Mouse (Mus musculus) urinary bladder, postnatal 14 days (tissue): ENCODE data around the gene Cops9.

ENCODE experiments used
- DNase-seq: peaks from one replicate; pipeline ENCODE4 v3.0.0; 2021; ENCODE audit warnings: low spot score

Gene Cops9

DNA sequence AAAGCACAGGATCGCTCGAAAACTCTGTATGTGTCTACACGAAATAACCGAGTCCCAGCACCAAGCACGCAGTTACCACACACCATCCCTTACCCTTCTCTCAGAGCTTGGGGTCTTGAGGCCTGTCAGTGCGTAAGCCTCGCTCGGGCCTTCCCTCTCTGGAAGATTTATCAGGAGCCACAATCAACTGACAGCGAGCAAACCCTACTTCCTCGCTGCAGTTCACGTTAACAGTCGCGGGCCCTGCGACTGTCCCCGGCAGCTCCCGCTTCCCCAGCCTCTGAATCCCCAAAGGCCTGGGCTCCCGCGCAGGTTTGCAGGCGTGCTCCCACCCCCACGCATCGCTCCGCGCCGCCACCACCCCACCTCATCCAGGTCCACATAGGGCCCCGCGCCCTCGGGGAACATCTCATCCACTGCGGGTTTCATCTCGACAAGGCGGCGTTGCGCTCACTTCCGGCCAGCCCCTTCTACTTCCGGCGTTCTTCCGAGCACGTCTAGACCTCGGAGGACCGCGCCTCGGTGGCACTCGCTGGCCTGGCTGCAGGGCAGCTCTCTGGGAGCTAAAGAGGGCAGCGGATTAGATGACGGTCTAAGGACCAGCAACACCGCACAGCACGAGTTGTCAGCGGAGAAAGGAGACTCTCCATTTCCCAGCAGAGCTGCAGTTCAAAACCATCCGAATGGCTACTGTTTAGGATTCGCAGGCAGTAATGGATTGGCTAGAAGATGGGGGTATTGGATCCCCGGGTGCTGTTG is at the start of gene Cops9:
TSS of gene Cops9 (minus strand) at position 472 of the 759 bp plus-strand sequence.
- DNase-seq = peak; percentile 90

DNA sequence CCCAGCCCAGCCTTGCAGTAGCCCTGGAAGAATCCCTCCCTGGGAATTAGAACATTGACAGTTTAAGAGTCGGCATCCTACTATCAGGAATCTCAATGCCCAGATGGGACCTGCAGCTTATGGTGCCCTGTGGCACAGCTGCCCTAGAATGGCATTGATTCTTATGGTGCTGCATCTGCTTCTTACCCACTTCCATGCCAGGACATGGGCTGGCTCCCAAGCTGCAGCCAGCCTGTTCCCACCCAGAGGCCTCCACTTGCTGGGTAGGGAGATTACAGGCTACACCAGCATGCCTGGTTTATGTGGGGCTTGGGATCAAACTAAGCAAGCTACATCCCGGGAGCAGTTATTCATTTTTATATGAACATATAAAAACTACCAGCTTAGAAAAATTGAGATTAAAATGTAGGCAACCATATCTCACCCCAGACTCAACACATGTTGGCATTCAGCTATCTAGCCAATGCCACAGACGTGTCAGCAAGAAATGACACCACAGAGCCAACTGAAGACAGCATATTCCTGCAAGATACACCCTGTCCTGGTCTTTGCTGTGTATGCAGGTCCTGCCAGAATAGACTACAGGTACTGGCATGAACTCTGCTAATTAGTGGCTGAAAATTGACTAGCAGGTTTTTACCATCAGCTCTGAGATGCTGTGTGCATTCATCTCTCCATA is 49.5 kb upstream of the Cops9 start:
- no peak for DNase-seq

DNA sequence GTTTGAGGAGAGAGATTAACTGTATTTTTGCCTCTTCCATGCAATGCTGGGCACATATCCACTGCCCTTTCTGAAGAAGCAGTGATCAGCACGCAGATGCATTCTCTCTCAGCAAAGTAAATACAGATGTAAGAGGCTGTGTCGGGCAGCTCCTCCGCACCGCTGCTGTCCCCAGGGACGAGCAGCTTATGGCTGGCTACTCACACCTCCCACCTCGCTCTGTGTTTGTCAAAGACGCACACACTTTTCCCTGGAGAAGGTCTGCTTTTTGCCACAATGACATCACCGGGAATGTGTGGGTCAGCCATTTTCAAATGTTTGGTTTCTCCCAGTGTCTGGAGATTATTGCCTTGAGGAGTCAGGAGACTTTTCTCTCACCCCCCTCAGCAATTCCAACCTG is 45.2 kb upstream of the Cops9 start:
- no peak for DNase-seq

DNA sequence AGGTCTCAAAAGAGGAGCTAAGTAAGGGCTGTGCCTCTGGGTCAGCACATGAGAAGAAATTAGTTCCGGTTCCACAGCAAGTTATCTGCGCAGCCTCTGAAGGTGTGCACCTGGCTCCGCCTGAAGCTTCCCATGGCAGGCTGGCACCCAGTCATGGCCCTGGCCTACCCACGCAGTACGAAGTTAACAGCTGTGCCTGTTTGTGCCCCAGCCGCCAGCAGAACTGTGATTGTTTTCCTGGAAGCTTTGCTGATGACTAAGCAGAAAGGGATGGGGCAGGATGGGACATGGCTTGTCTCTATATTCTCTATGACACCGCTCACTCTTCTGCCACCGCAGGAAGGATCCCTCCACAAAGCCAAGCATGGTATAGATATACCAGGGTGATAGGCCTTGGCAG is 41.4 kb upstream of the Cops9 start:
- DNase-seq = no peak

DNA sequence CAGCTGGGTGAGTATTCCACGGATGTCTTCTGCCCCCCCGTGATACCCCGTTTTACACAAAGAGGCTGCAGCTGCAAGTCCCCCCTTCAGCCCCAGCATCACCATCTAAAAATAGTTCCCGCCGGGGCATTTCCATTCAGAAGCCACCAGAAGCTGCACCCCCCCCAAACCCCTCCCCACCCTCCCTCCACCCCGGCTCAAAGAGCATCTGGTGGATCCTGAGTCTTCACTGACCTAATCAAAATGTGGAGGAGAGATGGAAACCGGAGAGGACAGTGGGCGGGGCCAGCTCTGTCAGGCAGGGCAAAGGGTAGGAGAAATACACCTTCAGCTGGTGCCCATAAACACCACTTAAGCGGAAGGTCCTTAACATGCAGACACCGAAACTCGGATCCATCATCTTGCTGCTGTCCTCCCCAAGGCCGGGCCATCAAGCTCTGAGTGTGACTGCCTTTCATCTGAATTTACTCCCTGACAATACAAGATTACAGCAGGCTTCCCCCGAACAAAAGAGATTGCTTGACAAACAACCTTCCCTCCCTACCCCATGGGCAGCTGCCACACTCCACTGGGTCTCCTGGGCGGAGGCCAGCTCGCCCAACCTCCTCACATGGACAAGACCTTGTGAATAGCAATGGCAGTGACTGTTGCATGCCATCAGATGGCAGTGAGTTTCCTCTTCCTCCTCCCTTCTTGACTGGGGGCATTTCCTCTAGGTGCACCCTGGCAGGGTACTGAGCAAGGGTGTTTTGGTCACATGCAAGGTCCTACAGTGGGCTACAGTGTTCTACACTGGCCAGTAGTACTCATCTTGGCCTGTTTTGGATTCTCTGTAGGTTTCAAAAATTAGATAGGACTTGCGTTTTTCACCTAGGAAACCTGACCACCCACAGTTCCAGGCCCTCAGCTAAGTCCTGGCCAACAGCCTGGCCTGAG is 39.2 kb upstream of the Cops9 start:
- DNase-seq = no peak

DNA sequence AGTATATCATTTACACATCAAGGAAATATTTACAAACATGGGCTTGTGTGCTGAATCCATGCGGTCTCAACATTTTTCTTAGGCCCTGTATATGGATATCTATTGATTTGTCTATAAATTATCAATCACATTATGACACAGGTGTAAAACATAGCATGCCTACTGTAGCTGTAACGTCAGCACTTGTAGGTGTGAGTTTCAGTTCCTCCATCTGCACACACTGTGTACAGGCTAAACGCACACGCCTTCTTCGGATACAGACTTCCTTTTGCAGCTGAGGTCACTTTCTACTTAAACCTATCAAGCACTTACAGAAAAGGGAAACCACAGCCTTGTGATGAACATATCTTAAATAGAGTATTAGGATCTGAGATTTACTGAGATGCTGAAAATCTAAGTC is 37.0 kb upstream of the Cops9 start:
- DNase-seq = no peak

DNA sequence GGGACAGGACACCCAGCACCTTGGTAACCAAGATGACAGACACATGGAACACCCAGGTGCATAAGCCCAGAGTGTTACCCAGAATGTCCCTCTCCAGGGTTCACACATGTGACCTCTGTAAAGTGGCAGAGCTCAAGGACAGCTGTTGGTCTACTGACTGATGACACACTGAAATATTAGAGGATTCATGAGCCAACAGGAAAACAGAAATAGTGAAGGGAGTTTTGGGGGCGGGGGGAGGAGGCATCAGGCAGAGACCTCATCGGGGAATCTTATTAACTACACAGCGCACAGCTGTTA is 34.8 kb upstream of the Cops9 start:
- no peak for DNase-seq

DNA sequence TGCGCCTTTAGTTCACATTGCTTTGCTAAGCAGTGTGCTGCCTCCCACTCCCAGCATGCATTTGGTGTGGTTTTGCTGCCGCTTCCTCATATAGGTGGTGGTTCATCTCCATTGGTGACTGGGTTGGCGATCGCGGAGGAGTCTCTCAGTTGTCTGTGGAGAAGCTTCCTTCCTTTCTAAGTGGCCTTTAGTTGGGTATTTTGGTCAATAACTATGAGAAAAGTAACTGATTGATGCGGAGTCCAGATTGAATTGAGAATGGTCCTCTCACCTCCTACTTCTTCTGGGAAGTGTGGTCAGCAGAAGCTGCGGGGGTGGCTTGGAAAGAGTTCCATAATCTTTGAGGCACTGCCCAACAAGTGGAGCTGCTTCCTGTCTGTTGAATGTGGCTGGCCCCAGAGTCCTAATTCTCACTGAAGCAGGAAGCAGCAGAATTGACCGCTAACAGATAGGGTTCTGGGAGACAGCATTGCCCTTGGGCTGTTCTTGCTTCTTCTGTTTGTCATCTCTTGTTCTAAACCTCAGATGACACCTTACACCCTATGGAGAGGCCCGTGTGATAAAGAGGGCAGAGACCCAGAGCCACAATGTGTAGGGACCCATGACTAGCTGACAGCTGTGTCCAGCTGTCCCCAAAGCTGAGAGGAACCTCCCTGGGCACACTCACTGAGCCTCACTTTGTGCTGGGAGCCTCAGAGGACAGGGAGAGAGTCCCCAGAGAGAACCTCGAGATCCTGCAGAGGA is 34.3 kb upstream of the Cops9 start:
- DNase-seq = no peak

DNA sequence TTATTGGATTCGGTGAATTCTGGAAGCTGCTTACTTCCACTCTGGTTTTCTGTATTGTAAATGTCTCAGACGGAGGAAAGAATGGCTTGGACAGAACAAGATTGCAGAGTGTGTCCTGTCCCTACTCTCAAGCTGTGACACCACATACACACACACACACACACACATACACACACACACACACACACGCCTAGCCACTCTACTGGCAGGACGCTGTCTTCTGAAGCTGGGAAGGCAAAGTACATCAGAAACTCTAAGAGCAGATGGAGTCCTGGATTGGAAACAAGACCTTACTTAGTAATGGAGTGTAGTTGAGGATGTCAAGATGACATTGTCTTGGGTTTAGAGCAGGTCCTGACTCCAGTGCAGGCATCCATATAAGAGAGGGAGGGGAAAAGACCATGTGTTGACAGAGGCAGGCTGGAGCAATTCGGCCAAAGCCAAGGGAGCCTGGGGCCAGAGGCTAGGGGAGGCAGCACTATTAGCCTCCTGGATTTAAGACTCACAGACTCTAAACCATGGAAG is 31.5 kb upstream of the Cops9 start:
- no peak for DNase-seq

DNA sequence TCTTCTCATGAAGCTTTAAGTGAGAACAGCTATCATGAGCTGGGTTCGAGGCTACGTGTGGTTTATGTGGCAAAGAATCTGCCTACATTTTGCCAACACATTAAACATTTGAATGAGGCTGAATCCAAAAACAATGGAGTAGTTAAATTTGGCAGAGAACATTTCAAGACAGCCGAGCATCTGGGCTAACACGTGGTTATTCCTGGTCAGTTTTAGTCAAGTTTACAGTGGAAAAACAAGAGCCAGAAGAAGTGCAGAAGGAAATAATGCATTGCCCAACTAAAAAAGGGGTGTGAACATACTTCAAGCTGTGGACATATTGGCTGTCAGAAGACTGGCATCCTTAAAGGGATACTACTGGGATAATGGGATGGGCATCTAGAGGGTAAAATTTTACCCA is 29.5 kb upstream of the Cops9 start:
- DNase-seq = no peak

DNA sequence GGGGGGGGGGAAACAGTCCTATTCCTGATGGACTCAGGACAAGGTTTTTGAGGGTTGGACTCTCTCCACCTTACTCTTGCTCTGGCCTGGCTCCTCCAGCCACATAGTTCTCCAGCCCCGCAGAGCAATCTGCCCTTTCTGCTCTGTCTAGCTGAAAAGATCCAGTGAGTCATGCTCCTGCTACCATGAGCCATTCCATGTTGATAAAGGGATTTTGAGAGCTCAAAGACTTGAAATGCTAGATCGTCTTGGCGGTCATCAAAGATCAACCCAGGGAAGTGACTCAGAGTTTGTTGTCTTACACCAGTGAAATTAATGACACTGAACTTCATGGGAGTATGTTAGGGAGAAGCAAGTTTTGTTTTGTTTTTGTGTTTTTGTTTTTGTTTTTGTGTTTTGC is 27.6 kb upstream of the Cops9 start:
- DNase-seq = no peak

DNA sequence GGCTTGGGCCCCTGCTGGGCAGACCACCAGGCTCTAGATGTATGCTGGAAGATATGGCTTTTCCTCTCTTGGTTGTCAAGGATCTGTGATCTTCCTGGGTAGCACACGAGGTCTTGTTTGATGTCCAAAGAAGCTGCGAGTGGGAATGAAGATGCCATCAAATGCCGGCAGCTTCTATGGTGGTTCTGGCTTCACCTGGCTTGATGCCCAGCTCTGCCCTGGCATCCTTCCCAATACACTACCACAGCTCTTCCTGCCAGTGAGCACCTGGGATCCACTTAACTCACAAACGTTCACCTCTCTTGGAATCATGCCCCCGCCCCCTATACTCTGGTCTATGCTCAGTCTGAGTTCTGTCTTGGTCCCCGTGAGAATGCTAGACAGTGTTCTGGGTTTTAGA is 25.3 kb upstream of the Cops9 start:
- no peak for DNase-seq

DNA sequence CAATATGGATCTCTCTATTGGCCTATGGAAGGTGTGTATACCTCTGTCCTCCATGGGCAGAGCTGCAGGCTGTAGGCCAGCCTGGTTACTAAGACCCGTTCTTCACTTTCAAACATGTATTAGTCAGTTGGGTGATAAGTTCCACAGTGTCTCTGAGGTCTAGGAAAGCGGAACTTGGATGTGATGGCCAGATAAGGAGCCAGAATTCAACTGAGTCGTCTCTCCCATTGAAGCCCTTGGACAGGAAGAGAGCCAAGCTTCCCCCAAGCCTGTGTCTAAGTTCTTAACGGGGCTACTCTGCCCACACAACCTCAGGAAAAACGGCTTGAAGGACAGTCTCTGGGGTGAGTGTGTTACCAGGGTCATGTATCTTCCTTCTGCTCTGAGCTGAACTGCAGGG is 17.6 kb upstream of the Cops9 start:
- no peak for DNase-seq

DNA sequence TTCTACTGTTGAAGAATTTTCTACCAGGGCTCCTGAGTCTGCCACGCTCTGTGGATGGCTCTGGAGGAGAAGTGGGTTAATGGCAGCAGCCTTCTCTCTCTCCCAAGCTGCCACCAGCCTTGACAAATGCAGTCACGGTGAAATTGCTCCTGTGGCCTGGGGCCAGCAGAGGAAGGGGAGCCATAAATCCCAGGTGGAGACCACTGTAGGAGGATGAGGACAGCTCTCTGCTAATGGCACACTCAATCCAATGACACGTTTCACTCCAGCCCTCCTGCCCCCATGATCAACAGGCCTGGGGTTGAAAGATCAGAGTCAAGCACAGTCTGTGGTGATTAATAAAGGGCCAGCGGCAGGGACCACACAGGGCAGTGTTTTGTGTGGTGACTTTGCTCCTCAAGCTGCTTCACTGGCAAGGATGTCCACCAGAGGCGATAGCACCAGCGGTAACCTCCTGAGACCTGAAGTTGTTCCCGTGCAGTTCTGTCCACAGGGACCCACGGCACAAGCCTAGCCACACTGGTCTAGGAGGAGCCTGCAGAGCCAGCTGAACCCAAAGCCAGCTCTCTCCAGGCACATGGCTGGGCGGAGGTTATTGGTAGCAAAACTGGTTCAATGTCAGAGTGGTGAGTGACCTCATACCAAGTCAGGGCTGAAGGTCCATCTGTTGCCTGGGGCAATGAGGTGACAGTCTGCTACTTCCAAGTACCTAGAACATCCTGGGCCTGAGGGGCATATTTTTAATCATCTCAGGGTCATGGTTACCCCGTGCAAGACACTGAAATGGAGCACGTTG is 15.4 kb upstream of the Cops9 start:
- DNase-seq = no peak

DNA sequence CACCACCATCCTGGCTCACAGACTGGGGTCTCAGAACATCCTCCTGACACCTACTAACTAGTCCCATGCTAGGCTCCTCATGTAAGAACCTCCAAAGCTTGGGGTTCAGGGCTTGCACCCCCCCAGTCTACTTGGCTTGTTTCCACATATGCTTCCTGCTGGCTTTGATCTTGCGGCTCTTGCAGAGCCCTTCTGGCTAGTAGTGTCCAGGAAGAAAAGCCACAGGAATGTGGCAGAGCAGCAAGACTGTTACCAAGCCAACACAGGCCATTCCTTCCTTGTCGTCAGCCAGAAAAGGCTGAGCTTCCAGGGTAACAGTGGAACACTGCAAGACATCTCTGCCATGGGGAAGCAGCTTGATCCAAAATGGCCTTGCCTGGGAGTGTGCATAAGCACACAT is 12.9 kb upstream of the Cops9 start:
- DNase-seq = no peak

DNA sequence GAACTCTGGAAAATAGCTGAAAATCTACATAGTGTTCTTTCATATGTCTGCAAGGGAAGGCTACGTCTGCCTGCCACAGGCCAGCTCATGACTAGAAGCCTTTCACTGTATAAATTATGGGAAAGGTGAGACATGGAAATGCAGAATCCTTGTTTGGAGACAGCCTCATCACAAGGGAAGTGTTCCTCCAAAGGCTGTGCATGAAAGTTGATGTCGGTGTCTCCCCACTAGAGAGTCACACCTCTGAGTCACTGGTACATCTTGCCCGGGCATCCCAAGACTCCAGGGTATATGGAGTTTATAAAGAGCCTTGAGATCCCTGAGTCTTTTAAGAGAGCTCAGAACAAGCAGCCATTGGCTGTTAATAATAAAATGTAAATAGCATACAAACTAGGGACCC is 11.4 kb upstream of the Cops9 start:
- DNase-seq = no peak

DNA sequence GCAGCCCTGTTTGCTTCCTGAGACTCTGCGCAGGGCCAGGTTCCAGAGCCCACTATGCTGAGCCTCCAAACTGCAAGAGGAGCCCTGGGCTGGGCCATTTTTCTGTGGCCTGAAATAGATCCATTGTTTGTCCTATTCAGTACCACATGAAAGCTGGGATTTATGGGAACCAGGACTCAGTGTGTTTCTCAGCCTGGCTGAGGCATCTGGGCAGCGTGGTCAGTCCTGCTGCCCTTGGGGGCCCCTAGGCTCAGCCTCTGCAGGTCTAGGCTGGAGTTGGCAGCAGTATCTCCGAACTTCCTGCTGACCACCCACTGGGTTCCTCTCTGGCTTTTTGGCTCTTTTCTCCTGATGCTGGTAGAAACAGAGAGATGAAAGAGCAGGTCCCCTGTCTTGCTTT is 9.7 kb upstream of the Cops9 start:
- DNase-seq = no peak

DNA sequence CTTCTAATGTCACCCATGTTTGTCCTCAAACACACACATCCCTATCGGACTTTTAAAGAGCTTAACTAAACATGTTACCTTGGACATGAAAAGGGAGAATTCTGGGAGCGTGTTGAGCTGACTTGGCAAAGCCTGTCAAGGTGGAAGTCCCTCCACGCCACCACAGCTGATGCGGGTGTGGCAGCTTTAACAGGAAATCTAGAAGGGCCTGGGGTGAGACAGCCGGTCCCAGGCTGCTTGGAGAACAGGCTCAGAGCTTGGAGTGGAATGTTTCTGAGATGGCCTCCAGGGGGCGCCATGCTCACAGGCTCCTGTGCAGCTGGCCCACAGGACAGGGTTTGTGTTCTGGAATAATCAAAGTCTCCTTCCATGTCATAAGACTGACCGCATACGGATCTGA is 6.9 kb upstream of the Cops9 start, which contains the start of gene Otos:
TSS of gene Otos (minus strand) at position 169 of the 400 bp plus-strand sequence.
- DNase-seq = peak; percentile 68

DNA sequence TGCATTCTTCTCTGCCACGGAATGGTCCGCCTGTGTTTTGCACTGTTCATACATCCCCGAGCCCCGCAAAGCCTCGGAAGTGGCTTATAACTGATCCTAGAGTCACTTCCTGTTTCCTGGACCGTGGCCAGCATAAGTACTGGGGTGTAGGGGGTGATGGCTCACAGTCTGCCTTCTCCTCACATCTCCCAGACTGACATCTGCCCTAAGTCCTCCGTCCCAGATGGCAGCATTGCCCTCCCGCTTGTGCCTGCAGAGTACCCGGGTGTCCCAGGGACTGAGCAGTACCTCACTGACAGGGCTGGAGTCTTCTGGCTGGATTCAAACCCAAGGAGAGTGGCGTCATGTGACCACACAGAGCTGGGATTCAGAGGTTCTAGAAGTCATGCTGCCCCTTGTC is 6.4 kb upstream of the Cops9 start:
- no peak for DNase-seq

DNA sequence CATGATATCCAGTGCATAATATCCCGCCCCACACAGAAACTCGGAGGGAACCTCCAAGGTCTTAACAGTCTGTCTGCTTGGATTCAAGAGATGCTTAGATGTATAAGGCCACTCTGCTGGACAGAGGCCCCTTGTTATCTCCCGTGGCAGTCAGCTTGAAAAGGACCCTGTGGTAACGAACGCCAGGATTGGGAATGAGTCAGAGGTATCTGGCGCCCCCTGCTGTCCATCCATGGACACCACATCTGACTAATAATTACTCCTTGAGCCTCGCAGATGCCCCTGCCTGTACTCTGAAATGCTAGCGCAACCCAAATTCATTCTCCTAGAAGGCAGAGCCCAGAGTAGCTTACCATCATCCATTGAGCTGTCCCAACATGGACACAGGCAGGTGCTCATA is 6.0 kb upstream of the Cops9 start:
- peak; percentile 70 for DNase-seq

DNA sequence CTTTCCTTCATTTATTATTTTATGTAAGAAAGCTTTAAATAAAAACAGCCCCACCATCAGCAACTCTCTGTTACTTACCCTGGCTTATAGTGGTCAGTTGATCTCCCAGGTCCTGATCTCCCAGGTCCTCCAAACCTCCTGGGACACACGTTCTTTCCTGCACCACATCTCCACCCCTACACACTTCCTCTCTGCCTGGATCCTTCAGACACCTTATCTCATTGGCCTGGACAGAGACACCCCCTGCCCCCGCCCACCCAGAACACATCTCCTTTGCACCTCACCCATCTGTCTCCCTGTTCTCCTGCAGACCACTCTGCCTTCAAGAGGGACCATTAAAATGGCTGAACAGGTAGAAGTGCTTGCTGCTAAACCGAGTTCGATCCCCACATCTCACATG is 5.2 kb upstream of the Cops9 start:
- DNase-seq = no peak
